Mouse (Mus musculus) erythroblast, embryonic 14.5 days (primary cell): ENCODE data around the gene Lrmda.

Experiments
- GATA1 ChIP-seq: IDR thresholded peaks from 2 replicates; pipeline ENCODE4 v1.6.1; 2012; ENCODE audit warnings: low read length, inconsistent platforms, mixed read lengths
- TAL1 ChIP-seq: IDR thresholded peaks from 3 replicates; pipeline ENCODE4 v1.6.1; 2012; ENCODE audit warnings: low read length, inconsistent platforms, mixed read lengths

- TF ChIP-seq TAL1 (no peak), GATA1 (no peak)
Measured at GRCm38 (mm10) chr14:22444541-22444940, 425.0 kb downstream of the Lrmda start.
